Mouse (Mus musculus) cortical plate, adult 2 months (tissue): ENCODE results near the gene Tstd2.
A peak's percentile ranks its signal among the peaks of the same experiment; 100 is the strongest.

Source experiments
- CTCF ChIP-seq: fragments of 200-500 bp; IDR thresholded peaks from 2 replicates; pipeline ENCODE4 v1.5.1; 2011; ENCODE audit warnings: mild to moderate bottlenecking, control low read depth, low read length; ENCODE audit not compliant: insufficient read depth; ENCODE audit errors: extremely low read depth
- POLR2A ChIP-seq: fragments of 200-500 bp; IDR thresholded peaks from 2 replicates; pipeline ENCODE4 v1.6.1; 2011; ENCODE audit warnings: mild to moderate bottlenecking, low read length, control low read depth; ENCODE audit not compliant: insufficient read depth; ENCODE audit errors: extremely low read depth

DNA sequence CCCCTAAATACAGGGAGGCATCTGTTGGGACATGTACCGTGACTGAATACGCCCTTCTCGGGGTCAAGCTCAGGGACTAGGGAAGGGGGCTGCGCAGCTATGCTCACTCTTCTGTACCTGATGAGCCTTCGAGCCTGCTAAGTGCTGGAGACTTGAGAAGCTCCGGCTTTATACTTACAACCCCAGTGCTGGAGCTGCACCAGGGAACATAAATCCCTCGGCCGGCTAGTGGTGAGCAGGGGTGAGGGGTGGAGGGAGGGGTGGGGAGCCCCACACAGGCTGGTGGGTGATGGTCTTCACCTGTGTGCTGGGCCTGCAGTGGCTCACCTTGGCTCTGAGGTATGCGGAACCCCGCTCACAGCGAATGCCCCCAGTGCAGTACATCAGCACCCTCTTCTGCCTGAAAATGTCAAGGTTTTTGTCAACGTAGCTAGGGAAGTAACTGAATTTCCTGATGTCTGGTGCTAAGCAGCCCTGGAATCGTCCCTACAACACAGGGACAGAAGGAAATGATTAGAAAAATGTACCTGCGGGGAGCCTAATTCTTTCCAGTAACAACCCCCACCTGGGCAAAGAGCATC, 18.9 kb downstream of the Tstd2 start:
- peak; percentile 21 for TF ChIP-seq CTCF
- TF ChIP-seq POLR2A = no peak
